Mouse (Mus musculus): ENCODE data around the gene Slc17a9. TPM values are rescaled to one million over a fixed set of nuclear protein-coding genes. Genes with fewer than 3 reads are reported as not detected.

The Slc17a9 gene
- polyA plus RNA-seq, 1 experiment from 2014 or later, result 0.40 TPM

DNA sequence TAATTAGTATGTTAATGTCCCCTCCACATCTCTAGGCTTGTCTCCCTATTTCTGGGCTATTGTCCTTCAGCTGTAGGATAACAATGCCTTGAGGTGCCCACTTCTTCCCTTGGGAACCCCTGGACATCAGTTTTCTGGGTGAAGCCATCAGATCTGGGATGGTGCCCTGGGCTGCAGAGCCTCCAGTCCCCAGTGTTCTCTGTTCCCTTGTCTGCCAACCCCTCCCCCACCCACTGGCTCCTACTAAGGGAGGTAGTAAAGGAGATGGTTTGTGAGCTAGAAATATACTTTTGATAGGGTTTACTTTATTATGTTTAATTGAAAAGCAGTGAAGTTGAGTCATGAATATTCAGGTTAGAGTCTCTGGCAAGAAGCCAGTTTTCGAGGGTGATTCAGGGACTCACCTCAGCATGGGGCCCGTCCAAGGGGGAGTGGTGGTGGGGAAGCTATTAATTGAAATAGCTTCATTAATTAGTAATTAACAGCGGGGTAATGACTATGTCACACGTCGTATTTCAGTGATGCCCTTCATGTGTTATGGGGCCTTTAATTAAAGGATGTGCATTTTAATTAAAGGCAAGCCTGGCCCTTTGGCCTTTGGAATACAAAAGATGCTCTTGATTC is 21.6 kb downstream of the Slc17a9 start:
- H3K9me3 ChIP-seq (ENCODE audit: low read length), result no peaks in the 10 kb centered on the region
- H3K36me3 ChIP-seq (ENCODE audit: insufficient read depth, low read length), result no peaks in the 10 kb centered on the region
- WGBS, result 20% methylated on average over 5 of the region's 5 CpGs
- no peak overlapping the region for H3K9ac ChIP-seq (replicated peaks; ENCODE audit: low read length)
- H3K4me2 ChIP-seq (replicated peaks; ENCODE audit: low read depth, low read length), result no peak overlapping the region
- ATAC-seq (ENCODE audit: low FRiP score, low TSS enrichment), result no peak
- no peaks in the 10 kb centered on the region for H3K27me3 ChIP-seq (ENCODE audit: insufficient read depth, low read length)
- H3K4me3 ChIP-seq (ENCODE audit: low read length), result no peak overlapping the region
- no peaks in the 10 kb centered on the region for H3K4me1 ChIP-seq (ENCODE audit: insufficient read depth, low read length)
- no peak overlapping the region for H3K27ac ChIP-seq (ENCODE audit: low read length)

DNA sequence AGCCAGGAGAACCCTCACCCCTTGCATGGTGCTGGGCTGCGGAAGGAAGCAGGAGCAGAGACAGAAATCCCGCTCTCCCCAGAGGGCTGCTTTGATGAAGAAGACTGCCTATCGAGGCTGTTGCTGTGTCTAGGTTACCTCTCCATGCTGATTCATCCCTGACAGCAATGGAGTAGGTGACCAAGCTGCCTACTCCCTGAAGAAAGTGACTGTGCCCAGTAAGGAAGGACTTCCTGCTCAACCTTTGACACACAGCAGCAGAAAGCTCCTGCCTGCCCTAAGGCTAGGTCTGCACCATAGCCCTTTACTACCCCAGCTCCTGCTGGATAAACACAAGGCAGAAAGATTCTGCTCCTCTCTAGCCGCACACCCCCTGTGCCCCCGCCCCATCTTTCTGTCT is 23.8 kb downstream of the Slc17a9 start:
- Histone ChIP-seq H3K4me3 (ENCODE audit: low read length) (no peak overlapping the region), H3K27me3 (ENCODE audit: insufficient read depth, low read length) (no peaks in the 10 kb centered on the region), H3K27ac (ENCODE audit: low read length) (no peak overlapping the region), H3K9me3 (ENCODE audit: low read length) (no peaks in the 10 kb centered on the region), H3K36me3 (ENCODE audit: insufficient read depth, low read length) (no peaks in the 10 kb centered on the region), H3K9ac (replicated peaks; ENCODE audit: low read length) (no peak overlapping the region), H3K4me2 (replicated peaks; ENCODE audit: low read depth, low read length) (no peak overlapping the region), H3K4me1 (ENCODE audit: insufficient read depth, low read length) (no peaks in the 10 kb centered on the region)
- ATAC-seq (ENCODE audit: low FRiP score, low TSS enrichment), result no peak
- 54% methylated on average over 5 of the region's 5 CpGs for WGBS

DNA sequence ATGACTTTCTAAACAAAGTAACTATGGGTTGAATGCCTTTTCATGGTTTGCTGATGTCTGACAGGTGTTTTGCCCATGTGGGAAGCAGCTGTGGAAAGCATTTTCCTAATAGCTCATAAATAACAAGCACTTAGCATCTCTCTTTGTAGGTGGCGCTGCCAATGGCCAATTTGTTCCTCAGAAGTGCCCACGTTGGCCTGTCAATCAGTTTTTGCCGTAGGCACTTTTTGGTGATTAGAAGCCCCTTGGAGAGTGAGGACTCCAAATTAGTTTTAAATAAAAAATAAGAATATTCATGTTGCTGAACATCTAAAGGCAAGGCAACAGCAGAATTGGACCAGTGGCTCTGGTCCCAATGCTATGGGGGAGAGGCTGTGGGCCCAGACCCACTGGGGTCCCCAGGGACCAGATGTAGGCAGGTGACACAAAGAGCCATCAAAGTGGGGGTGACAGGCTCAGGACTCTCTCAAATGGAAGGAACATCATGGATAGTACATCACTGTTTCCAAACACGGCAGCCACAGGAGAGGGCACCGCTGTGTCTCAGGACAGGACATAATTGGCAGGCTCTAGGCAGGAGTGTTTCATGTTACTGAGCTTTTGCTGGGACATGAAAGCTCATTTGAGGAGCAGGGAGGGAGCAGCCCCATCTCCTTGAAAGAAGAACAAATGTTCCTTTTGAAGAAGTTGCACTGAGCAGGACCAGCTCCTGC is 30.1 kb downstream of the Slc17a9 start:
- no peaks in the 10 kb centered on the region for H3K9me3 ChIP-seq (ENCODE audit: low read length)
- 77% methylated on average over 5 of the region's 5 CpGs for WGBS
- H3K4me2 ChIP-seq (replicated peaks; ENCODE audit: low read depth, low read length), result no peak overlapping the region
- H3K36me3 ChIP-seq (ENCODE audit: insufficient read depth, low read length), result no peaks in the 10 kb centered on the region
- no peak overlapping the region for H3K4me3 ChIP-seq (ENCODE audit: low read length)
- H3K4me1 ChIP-seq (ENCODE audit: insufficient read depth, low read length), result no peaks in the 10 kb centered on the region
- no peak overlapping the region for H3K9ac ChIP-seq (replicated peaks; ENCODE audit: low read length)
- ATAC-seq (ENCODE audit: low FRiP score, low TSS enrichment), result no peak
- no peak overlapping the region for H3K27ac ChIP-seq (ENCODE audit: low read length)
- no peaks in the 10 kb centered on the region for H3K27me3 ChIP-seq (ENCODE audit: insufficient read depth, low read length)

DNA sequence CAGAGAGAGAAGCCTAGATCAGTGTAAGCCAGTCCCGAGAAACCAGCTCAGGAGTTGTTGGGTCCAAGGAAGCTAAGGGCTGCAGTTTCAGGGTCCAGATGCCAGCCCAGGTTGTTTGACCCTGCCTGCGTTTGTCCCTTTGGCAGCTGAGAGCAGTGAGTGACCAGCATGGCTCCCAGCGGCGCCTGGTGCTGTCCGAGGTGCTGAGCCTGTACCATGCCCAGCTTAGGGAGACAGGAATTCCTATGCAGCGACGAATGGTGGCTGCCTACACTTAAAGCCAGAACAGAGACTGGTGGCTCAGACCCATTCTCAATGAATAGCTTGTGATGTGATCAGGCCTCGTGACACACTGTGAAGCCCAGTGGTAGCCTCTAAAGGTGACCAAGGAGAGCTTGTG is 30.8 kb downstream of the Slc17a9 start:
- Histone ChIP-seq H3K9ac (replicated peaks; ENCODE audit: low read length) (no peak overlapping the region), H3K4me2 (replicated peaks; ENCODE audit: low read depth, low read length) (no peak overlapping the region), H3K9me3 (ENCODE audit: low read length) (no peaks in the 10 kb centered on the region), H3K4me3 (ENCODE audit: low read length) (no peak overlapping the region), H3K36me3 (ENCODE audit: insufficient read depth, low read length) (no peaks in the 10 kb centered on the region), H3K27me3 (ENCODE audit: insufficient read depth, low read length) (no peaks in the 10 kb centered on the region), H3K27ac (ENCODE audit: low read length) (no peak overlapping the region), H3K4me1 (ENCODE audit: insufficient read depth, low read length) (no peaks in the 10 kb centered on the region)
- WGBS, result 2% methylated on average over 8 of the region's 8 CpGs
- ATAC-seq (ENCODE audit: low FRiP score, low TSS enrichment), result no peak

DNA sequence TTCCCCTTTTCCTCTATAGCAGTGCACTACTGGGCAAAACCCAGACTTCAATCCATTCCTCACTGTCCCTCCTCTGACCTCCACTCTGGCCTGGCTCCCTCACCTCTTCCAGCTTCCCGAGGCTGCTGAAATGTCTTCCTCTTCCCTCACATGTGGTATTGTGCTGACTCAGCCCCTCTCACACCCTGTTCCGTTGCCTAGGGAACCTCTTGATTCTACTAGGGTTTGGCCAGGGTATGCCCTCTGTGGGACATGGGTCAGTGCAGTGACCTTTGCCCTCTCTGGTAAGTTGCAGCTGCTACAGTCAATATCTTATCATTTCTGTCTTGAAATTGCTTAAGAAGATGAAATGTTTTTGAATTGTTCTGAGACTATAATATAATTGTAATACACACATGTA is 31.7 kb downstream of the Slc17a9 start:
- ATAC-seq (ENCODE audit: low FRiP score, low TSS enrichment), result no peak
- no peaks in the 10 kb centered on the region for H3K9me3 ChIP-seq (ENCODE audit: low read length)
- H3K4me1 ChIP-seq (ENCODE audit: insufficient read depth, low read length), result no peaks in the 10 kb centered on the region
- no peaks in the 10 kb centered on the region for H3K27me3 ChIP-seq (ENCODE audit: insufficient read depth, low read length)
- no peak overlapping the region for H3K9ac ChIP-seq (replicated peaks; ENCODE audit: low read length)
- no peak overlapping the region for H3K4me3 ChIP-seq (ENCODE audit: low read length)
- 30% methylated on average over 2 of the region's 2 CpGs for WGBS
- no peaks in the 10 kb centered on the region for H3K36me3 ChIP-seq (ENCODE audit: insufficient read depth, low read length)
- no peak overlapping the region for H3K27ac ChIP-seq (ENCODE audit: low read length)
- H3K4me2 ChIP-seq (replicated peaks; ENCODE audit: low read depth, low read length), result no peak overlapping the region

DNA sequence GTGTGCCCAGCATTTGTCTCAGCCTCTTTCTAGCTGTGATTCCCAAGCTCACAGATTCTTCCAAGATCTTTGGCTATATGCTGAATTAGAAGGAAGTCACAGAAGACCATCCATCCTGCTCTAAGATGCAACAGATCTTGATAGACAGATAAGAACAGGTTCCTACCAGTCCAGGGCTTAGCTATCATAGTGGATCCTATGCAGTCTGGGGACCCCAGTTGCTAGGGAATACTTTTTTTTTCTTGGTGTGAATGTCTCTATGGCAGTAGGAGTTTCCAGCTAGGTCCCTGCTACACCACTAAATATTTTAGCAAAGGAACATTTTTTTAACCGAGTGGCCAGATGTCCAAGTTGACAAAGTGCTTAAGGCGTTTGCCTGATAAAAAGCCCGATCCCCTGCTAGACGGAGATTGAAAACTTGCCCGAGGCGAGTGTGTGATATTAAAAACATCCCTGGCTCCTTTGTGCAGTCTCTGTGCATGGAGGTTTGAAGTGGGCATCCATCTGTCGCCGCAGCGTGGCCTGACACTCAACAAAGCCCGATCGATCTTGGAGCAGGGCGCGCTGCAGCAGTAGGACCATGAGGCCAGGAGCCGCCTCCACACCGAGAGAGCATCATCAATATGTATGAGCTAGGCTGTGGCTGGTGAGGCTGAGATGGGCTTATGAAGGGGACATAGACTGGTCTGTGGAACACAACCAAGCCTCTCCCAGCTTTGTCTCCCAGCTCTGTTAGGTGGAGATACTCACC is 33.6 kb downstream of the Slc17a9 start:
- Histone ChIP-seq H3K4me2 (replicated peaks; ENCODE audit: low read depth, low read length) (no peak overlapping the region), H3K27ac (ENCODE audit: low read length) (no peak overlapping the region), H3K36me3 (ENCODE audit: insufficient read depth, low read length) (no peaks in the 10 kb centered on the region), H3K4me3 (ENCODE audit: low read length) (no peak overlapping the region), H3K4me1 (ENCODE audit: insufficient read depth, low read length) (no peaks in the 10 kb centered on the region), H3K9me3 (ENCODE audit: low read length) (no peaks in the 10 kb centered on the region), H3K27me3 (ENCODE audit: insufficient read depth, low read length) (no peaks in the 10 kb centered on the region), H3K9ac (replicated peaks; ENCODE audit: low read length) (no peak overlapping the region)
- no peak for ATAC-seq (ENCODE audit: low FRiP score, low TSS enrichment)
- WGBS, result 63% methylated on average over 15 of the region's 15 CpGs

DNA sequence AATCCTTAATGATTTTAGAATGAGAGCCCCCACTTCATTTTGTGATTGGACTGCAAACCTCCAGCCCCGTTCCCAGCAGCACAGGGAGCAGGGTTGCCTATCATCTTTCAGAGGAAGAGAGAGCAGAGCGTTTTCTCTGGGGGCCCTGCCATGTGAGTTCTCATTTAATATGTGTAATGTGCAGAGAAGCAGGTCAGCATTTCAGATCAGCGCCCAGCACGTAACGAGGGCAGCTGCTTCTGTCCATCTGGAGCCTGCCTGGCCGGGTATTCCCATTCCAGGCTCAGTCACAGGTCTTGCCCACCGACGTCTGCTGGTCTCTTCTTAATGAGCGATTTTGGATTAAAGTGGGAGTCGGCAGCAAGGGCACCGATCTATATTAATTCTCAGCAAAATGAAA is 39.9 kb downstream of the Slc17a9 start:
- Histone ChIP-seq H3K27me3 (ENCODE audit: insufficient read depth, low read length) (peaks cover 3% of the 10 kb centered on the region), H3K36me3 (ENCODE audit: insufficient read depth, low read length) (no peaks in the 10 kb centered on the region), H3K9me3 (ENCODE audit: low read length) (no peaks in the 10 kb centered on the region), H3K4me2 (replicated peaks; ENCODE audit: low read depth, low read length) (no peak overlapping the region), H3K4me3 (ENCODE audit: low read length) (no peak overlapping the region), H3K9ac (replicated peaks; ENCODE audit: low read length) (no peak overlapping the region), H3K27ac (ENCODE audit: low read length) (no peak overlapping the region), H3K4me1 (ENCODE audit: insufficient read depth, low read length) (no peaks in the 10 kb centered on the region)
- WGBS, result 72% methylated on average over 11 of the region's 11 CpGs
- no peak for ATAC-seq (ENCODE audit: low FRiP score, low TSS enrichment)

DNA sequence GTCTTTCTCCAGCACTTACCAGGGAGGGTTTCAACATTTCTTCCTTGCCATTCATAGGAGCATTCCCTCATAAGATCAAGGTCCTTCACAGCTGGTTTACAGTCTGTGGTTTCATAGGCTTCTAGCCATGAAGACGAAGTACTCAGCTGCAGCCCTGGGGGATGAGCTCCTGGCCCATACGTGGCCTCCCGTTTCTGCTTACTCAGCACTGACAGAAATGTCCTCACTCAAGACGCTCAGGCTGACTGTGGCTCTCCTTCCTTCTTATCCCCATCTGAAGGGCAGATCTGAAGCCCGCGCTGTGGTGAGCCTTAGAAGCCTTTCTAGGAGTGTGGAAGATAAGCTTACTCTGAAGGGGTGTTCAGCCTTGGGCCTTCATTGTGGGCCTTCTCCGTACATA is 40.6 kb downstream of the Slc17a9 start:
- Histone ChIP-seq H3K9ac (replicated peaks; ENCODE audit: low read length) (no peak overlapping the region), H3K27me3 (ENCODE audit: insufficient read depth, low read length) (peaks cover 10% of the 10 kb centered on the region), H3K4me2 (replicated peaks; ENCODE audit: low read depth, low read length) (no peak overlapping the region), H3K27ac (ENCODE audit: low read length) (no peak overlapping the region), H3K36me3 (ENCODE audit: insufficient read depth, low read length) (no peaks in the 10 kb centered on the region), H3K4me1 (ENCODE audit: insufficient read depth, low read length) (no peaks in the 10 kb centered on the region), H3K9me3 (ENCODE audit: low read length) (no peaks in the 10 kb centered on the region), H3K4me3 (ENCODE audit: low read length) (no peak overlapping the region)
- WGBS, result 76% methylated on average over 7 of the region's 7 CpGs
- no peak for ATAC-seq (ENCODE audit: low FRiP score, low TSS enrichment)

DNA sequence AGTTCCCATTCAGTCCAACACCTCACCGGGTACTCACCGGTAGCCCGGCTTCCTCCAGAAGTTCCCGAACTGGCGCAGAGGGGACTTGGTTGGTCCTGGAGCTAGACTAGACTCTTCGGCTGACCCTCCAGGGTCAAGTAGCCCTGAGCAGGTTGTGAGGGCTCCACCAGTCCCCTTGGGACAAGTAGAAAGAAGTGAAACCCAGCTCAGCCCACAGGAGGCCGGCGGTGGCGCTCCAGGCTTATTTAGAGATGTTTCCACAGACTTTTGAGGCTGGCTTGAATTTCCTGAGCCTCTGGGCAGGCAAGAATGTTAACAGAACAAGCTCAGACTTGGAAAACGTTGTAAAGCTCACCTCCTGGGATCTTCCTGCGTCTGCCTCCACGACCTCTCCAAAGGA is 50.2 kb downstream of the Slc17a9 start:
- 2% methylated on average over 12 of the region's 12 CpGs for whole genome bisulfite sequencing

DNA sequence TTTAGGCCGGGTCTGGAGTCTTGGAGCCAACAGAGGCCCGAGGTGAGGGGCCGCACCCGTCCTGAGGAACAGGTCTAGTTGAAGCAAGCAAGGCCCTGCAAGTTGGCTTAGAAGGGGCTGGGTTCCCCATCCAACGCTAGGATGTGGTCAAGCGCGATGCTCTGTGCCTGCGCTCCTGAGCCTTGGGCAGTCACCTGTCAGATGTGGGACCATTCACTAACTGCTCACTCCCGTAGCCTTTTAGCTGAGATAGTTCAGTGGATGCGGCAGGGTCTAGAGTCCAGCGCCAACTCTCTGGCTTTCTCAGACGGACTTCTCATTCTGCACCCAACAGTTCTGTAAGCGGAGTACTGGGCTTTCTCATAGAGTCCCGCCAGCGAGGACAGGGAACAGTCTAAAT is 50.6 kb downstream of the Slc17a9 start:
- peaks cover 85% of the 10 kb centered on the region for H3K27me3 ChIP-seq (ENCODE audit: insufficient read depth, low read length)
- no peaks in the 10 kb centered on the region for H3K36me3 ChIP-seq (ENCODE audit: insufficient read depth, low read length)
- 0 out of 2 replicates have a peak, but pooled peaks cover 7% of the 10 kb centered on the region for H3K4me1 ChIP-seq (ENCODE audit: insufficient read depth, low read length)
- no peak overlapping the region for H3K4me3 ChIP-seq (ENCODE audit: low read length)
- H3K9me3 ChIP-seq (ENCODE audit: low read length), result no peaks in the 10 kb centered on the region
- ATAC-seq (ENCODE audit: low FRiP score, low TSS enrichment), result no peak
- no peak overlapping the region for H3K27ac ChIP-seq (ENCODE audit: low read length)
- 3% methylated on average over 15 of the region's 15 CpGs for WGBS
- H3K9ac ChIP-seq (replicated peaks; ENCODE audit: low read length), result no peak overlapping the region
- H3K4me2 ChIP-seq (replicated peaks; ENCODE audit: low read depth, low read length), result no peak overlapping the region

More for the DNA sequence above, 50.2 kb downstream of the Slc17a9 start:
- no peak overlapping the region for H3K4me2 ChIP-seq (replicated peaks; ENCODE audit: low read depth, low read length)
- H3K27me3 ChIP-seq (ENCODE audit: insufficient read depth, low read length), result peaks cover 88% of the 10 kb centered on the region
- H3K4me1 ChIP-seq (ENCODE audit: insufficient read depth, low read length), result 0 out of 2 replicates have a peak, but pooled peaks cover 7% of the 10 kb centered on the region
- H3K4me3 ChIP-seq (ENCODE audit: low read length), result no peak overlapping the region
- no peak overlapping the region for H3K9ac ChIP-seq (replicated peaks; ENCODE audit: low read length)
- no peak for ATAC-seq (ENCODE audit: low FRiP score, low TSS enrichment)
- H3K27ac ChIP-seq (ENCODE audit: low read length), result no peak overlapping the region
- no peaks in the 10 kb centered on the region for H3K9me3 ChIP-seq (ENCODE audit: low read length)
- no peaks in the 10 kb centered on the region for H3K36me3 ChIP-seq (ENCODE audit: insufficient read depth, low read length)
